Mouse (Mus musculus): Measurements from ENCODE around the gene Unc5c.

- TF ChIP-seq POLR2A (IDR thresholded peaks at IDR 0.05; ENCODE audit: low read depth, low read length) (no peak), MAFK (IDR thresholded peaks at IDR 0.05; ENCODE audit: insufficient replicate concordance, low read length) (no peak), ETS1 (conservative IDR thresholded peaks at IDR 0.05; ENCODE audit: low read depth, low read length) (no peak), EP300 (IDR thresholded peaks at IDR 0.05; ENCODE audit: low read length) (no peak)
Measured at GRCm38 (mm10) chr3:141872337-141873042, 407.5 kb downstream of the Unc5c start.

Measured in CH12.LX (cell line).